Mouse (Mus musculus): ENCODE measurements around the gene Fam83b. TPM values are rescaled to one million over a fixed set of nuclear protein-coding genes. Genes with fewer than 3 reads are reported as not detected.

Fam83b gene
- 59.6 TPM for polyA plus RNA-seq (2014; fragmentation: Illumina TruSeq; extraction: RNeasy Lipid Tissue Mini Kit (QIAGEN cat#74804); ENCODE audit: low replicate concordance)

DNA sequence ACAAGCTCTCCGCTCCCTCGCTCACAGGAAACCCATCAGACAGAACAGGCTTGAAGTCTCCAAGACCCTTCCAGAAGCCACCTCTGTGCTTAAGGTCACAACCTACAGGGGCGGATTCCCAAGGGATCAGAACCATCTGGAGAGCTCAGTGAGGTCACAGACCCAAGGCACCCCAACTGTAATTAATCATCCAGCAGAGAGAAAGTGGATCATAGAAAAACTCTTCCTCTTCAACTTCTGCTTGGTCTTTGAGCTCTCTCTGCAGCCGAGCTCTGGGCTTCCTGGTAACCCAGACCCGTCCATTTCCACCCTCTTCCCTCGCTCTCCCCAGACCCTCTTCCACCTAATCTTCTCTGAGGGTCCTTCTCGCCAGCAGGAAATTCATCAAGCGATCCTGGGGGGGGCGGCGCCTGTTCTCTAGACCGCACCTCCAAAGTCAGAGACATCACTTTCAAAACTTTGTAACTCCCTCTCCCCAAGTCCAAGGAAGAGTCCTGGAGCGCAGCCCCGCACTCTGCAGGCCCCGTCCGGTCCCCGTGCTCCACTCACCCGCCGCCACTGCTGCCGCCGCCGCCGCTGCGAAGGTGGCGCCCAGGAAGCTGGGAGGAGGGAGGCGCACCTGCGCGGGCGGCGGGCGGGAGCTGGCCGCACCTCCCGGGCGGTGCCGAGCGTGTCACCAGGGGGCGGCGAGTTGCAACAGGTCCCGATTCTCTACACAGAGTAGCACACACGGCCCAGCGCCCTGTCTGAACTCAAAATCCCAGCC is at the start of gene Fam83b:
Gene Fam83b, minus strand, starts transcription at position 602 of the 766 bp plus-strand sequence.

Other genes starting within 250 kb of the Fam83b start
- not detected for gene Hcrtr2, start 243.3 kb downstream of the Fam83b start, polyA plus RNA-seq (2014; fragmentation: Illumina TruSeq; extraction: RNeasy Lipid Tissue Mini Kit (QIAGEN cat#74804); ENCODE audit: low replicate concordance)

All from small intestine, adult 10 weeks (tissue).